Mouse (Mus musculus) gastrocnemius, adult 8-10 months (tissue): ENCODE results near the gene Galnt15. TPM values are rescaled to one million over a fixed set of nuclear protein-coding genes. Genes with fewer than 3 reads are reported as not detected.
"Not testable (repeated sequence)": the region's sequence is repeated elsewhere in the genome, so short reads cannot be mapped to it uniquely, and the experiment has no call there.

Source experiments
- DNase-seq, 2 experiments: peaks; one replicate each; pipeline ENCODE4 v3.0.0; 2022; ENCODE audit warnings: low spot score in 2 of 2
- total RNA-seq, 4 experiments: library from RNA; stranded (reverse); gene quantifications; 2 replicates each; pipeline ENCODE4 v1.2.4; 2022

The Galnt15 gene
- total RNA-seq, 4 experiments from 2014 or later, result 3.9 to 14.4 (median 7.8) TPM

DNA sequence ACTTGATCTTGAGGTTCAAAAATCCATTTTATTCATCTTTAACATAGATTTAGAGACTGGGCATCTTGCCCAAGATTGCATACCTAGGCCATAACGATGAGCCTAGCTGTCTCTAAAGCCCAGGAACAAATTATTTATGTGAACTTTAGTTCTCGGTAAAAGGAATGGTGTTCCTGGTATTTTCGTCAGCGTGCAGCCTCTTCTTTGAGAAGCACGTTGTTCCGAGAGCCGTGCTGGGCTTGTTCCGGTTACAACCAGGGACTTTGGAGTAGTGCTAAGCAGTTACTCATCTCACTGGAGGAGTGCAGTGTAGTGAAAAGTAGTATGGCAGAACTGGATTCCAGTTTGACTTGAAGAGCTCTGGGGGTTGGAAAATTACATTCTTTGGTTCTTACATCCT is 57.4 kb downstream of the Galnt15 start:
- DNase-seq, result no peak

DNA sequence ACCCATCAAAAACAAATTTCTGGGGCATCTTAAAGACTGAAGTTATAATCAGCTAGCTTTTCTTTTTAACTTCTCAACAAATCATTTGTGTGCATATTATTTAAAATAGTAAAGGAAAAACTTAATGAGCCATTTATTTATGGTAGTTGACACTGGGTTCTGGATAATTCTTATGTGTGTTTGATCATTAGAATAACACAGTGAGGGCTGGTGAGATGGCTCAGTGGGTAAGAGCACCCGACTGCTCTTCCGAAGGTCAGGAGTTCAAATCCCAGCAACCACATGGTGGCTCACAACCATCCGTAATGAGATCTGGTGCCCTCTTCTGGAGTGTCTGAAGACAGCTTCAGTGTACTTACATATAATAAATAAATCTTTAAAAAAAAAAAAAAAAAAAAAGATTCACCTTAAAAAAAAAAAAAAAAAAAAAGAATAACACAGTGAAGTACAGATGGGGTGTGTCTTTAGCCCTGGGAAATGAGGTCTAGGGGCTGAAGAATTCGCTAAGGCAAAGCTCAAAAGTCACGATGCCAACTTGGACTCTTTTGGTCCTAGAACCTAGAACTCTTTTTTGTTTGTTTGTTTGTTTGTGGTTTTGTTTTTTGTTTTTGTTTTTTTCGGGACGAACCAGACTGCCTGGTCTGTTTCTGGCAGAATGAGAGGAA is 58.9 kb downstream of the Galnt15 start:
- not testable (repeated sequence) for DNase-seq

DNA sequence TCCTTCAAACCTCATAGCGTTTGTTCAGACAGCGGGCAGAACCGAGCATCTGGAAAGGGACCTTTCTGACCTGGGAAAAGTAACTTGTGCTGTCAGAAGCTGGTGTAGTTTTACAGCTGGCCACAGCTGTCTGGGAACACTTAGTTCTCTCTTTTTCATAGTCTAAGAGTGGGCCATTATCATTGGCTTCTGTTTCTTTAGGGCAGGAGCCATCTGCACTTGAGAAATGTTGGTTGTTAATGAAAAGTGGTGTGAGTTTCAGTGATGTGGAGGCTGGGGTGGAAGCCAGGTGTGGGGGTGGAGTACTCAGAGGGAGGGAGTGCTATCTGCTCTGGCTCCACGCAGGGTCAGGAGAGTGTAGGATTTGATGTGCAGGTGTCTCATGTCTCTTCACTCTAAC is 62.3 kb downstream of the Galnt15 start:
- no peak for DNase-seq

DNA sequence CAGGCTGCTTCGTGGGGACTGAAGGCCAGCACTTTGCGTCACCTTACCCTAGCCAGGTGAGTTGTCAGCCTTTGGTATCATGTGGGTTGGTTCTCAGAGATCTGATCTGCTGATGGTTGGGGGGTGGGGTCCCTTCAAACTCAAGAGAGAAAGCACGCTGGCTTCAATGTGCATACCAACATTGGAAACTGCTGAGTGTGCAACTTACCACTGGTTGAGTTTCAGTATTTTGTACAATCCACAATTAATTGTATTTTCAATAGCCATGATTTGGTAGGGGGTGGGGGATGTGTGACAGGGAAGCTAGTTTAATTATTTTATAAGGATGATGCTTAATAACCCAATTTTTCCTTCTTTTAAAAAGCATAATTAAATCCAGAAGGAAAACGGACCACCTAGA is 62.9 kb downstream of the Galnt15 start:
- no peak for DNase-seq

DNA sequence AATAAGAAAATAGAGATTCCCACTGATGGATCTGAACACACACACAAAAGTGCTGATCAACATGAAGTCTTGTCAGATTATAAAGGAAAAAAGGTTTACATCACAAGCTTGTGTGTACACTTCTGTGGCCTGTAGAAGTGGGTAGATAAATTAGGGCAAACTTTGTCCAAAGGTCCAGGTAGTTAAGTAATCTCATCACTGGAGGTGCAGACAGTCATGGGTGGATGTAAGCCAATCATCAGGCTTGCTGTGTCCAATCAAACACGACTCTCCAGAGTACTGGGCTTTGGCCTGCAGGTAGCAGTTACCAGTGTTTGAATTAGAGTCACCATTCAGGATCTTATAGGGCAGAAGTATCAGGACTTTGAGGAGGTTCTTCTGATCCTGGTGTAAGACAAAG is 64.2 kb downstream of the Galnt15 start:
- DNase-seq, result no peak

DNA sequence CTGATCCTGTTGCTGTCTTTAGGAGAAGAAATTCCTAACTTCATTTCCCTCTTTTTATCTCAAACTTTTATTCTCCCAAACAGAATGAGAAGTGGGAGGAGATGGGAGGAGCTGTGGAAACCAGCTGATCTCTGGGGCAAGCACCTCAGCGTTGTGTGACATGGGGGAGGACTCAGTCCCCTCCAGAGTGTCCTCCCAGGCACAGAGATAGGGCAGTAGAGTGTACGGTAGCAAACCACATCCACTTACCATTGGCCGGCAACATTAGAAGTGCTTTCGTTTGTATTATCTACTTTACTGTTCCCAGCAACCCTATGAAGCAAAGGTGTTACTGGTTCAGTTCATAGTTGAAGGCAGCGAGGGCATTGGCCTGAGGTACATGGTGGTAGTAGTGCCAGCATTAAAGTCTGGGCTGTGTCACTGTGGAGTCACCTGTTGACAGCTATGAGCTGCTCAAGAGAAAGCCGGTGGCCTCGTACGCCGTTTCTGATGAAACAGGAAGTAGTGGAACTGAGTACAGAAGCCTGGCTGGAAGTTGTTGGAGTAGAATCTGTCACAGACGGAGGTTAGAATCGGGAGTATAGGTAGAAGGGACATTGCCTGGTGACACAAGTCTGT is 64.8 kb downstream of the Galnt15 start:
- no peak for DNase-seq

DNA sequence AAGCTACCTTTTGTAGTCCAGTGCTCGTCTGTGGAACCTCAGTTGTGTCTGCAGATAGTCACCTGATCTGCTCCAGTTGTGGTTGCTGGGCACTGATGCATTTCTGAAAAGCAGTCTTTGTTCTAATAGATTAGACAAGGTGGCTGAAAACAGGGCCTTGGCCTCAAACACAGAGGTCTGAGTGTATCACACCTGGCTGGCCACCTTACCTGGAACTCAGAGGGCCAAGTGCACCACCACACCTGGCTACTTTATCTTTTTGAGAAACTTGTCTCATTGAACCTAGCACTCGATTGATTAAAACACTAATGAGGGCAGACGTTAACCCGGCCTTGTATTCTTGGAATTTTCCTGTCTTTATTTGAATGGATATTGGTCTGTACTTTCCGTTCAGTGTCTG is 66.9 kb downstream of the Galnt15 start:
- DNase-seq, result no peak

DNA sequence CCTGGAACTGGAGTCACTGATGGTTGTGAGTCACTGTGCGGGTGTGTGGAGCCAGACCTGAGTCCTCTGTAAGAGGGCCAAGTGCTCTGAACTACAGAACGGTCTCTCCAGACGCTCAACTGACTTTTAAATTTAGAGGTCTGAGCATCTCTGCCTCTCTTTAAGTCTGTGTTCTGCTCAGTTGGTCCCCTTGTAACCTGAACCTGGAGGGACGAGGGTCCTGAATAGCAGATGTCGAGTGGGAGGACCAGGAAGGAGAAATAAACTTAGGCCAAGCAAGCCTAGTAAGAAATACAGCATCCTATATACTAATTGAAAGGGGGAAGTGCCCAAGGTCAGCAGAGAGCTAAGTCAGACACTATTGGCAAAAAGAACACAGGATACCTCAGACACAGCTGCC is 68.0 kb downstream of the Galnt15 start:
- no peak for DNase-seq

DNA sequence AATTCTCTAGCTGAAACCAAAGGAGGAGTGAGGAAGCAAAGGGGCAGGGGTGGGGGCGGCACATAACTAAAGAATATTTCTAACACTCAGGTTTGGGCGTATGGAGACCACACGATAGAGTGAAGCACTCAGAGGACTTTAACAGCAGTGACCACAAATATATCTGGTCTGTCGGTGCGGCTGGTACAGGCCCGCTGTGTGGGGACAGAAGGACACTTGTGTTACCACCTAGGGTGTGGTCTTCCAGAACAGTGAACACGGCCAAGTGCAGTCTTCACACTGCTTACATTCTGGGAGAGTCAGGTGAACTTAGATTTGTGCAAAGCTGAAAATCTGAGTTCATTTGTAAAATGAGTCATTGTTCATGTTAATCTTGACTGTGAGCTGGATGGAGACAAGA is 68.9 kb downstream of the Galnt15 start:
- DNase-seq, result no peak

DNA sequence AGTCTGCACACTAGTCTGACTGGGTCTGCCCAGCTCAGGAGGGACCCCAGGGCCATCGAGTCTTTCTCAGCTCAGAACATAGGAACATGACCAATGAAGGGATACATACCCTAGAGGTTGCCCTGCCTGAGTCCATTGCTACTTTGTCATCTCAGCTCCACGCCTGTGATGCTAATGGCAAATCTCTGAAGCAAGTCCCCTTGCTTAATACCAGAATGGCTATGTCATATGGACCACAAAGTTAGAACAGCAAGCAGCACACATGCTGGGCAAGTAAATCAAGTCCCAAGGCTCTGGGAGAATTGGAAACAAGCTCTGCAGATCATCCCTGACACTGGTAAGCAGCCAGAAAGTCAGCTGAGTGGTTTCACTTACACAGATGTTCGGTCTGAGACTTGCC is 70.2 kb downstream of the Galnt15 start:
- DNase-seq, result no peak

DNA sequence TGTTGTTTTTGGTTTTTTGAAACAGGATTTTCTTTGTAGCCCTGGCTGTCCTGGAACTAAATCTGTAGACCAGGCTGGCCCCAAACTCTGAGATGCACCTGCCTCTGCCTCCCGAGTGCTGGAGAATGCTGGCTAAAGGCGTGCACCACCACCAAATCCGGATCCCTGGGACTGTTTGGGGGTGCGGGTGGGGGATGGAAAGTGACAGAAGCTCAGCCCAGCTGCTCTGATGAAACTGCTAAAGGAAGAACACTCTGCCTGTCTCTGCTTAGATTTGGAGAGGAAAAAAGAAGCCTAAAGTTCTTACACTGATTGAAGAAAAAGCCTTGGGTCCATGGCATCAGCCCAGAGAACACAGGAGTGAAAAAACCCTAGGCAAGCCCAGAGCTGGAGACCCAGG is 74.8 kb downstream of the Galnt15 start:
- no peak for DNase-seq

DNA sequence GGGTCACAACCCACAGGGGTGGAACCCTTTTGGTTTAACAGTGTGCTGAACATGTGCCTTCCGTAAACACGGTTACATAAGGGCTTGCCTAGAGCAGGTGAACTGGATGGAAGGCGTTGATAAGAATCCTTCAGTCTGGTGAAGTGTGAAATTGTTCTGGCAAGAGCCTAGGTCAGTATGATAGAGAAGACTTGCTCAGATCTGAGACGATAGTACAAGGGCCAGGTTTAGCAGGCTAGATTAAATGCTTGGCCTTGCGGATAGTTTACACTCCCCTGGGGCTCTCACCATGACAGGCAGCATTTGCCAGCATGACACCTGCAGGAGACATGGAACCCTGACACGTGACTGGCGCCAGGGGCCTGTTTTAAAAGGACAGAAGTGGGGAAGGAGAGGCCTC is 76.9 kb downstream of the Galnt15 start:
- no peak for DNase-seq

DNA sequence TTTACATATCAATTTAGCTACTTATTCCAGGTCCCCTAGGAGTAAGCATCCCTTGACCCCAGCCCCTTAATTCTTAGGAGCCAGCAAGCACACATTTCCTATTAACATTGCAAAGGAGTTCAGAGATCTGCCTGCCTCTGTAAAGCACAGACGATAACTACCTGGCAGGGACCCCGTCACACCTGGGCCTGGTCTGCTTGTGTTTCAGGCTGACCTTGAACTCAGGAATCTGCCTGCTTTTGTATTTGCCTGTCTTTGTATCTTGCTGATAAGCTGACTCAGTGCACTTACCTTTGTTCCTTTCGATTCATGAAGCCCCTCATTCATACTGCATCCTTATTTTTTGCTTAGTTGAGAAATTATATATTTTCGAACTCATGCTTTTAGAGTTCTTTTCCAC is 78.1 kb downstream of the Galnt15 start:
- no peak for DNase-seq

Other genes starting within 250 kb of the Galnt15 start
- 10 to 100 TPM; 46.0 to 65.1 (median 49.5) TPM for gene Ankrd28, start 198.3 kb upstream of the Galnt15 start, total RNA-seq
- 10 to 100 TPM; 17.7 to 24.5 (median 19.4) TPM for gene Oxnad1, start 56.4 kb downstream of the Galnt15 start, total RNA-seq
- gene Dph3, start 56.7 kb downstream of the Galnt15 start, total RNA-seq, result 100 to 1,000 TPM; 122 to 147 (median 130) TPM
- gene Msmb, start 113.0 kb downstream of the Galnt15 start, total RNA-seq, result not detected
- gene Ncoa4, start 130.9 kb downstream of the Galnt15 start, total RNA-seq, result 10 to 100 TPM; 56.3 to 83.2 (median 68.9) TPM
- gene Timm23, start 172.9 kb downstream of the Galnt15 start, total RNA-seq, result 100 to 1,000 TPM; 183 to 225 (median 215) TPM
- gene Parg, start 173.0 kb downstream of the Galnt15 start, total RNA-seq, result 10 to 100 TPM; 16.4 to 20.8 (median 18.5) TPM